Mouse (Mus musculus) thymus, postnatal 14 days (tissue): ENCODE measurements around the gene Camsap1.

Experiments used
- DNase-seq: peaks from one replicate; pipeline ENCODE4 v3.0.0; 2021

The Camsap1 gene

GRCm38 (mm10) chr2:25879061-25879460 lies 104.0 kb downstream of the Camsap1 start:
- no peak for DNase-seq

- no peak for DNase-seq
These were observed 104.6 kb downstream of the Camsap1 start for GRCm38 (mm10) chr2:25878516-25878915.

GRCm38 (mm10) chr2:25877736-25878268 lies 105.3 kb downstream of the Camsap1 start:
- DNase-seq: no peak

- no peak for DNase-seq
These were observed 105.8 kb downstream of the Camsap1 start for GRCm38 (mm10) chr2:25877250-25877735.
